Mouse (Mus musculus) lung, postnatal 14 days (tissue): ENCODE results near the gene Olfr1051.
"Not testable (repeated sequence)": the region's sequence is repeated elsewhere in the genome, so short reads cannot be mapped to it uniquely, and the experiment has no call there.

Source experiments
- DNase-seq: peaks from one replicate; pipeline ENCODE4 v3.0.0; 2021

Gene Olfr1051

GRCm38 (mm10) chr2:86278988-86279387, at the start of gene Olfr1051:
TSS of gene Olfr1051 (minus strand) at chr2:86279088.
- DNase-seq: not testable (repeated sequence)

GRCm38 (mm10) chr2:86315184-86315583, 36.3 kb upstream of the Olfr1051 start, which contains the start of gene Olfr1053:
TSS of gene Olfr1053 (minus strand) at chr2:86315284.
- DNase-seq: no peak

- DNase-seq: no peak
Measured at GRCm38 (mm10) chr2:86292155-86292554, 13.3 kb upstream of the Olfr1051 start, which contains the start of gene Olfr1052. TSS of gene Olfr1052 (plus strand) at chr2:86292455.

- DNase-seq: not testable (repeated sequence)
Measured at GRCm38 (mm10) chr2:86258228-86258627, 20.7 kb downstream of the Olfr1051 start, which contains the start of gene Olfr1049. TSS of gene Olfr1049 (minus strand) at chr2:86258328.

GRCm38 (mm10) chr2:86240189-86240588, 38.7 kb downstream of the Olfr1051 start, which contains the start of gene Olfr1048:
TSS of gene Olfr1048 (minus strand) at chr2:86240289.
- DNase-seq: no peak

- DNase-seq: no peak
Measured at GRCm38 (mm10) chr2:86231301-86231700, 47.6 kb downstream of the Olfr1051 start, which contains the start of gene Olfr1047. TSS of gene Olfr1047 (minus strand) at chr2:86231401.
